Mouse (Mus musculus): ENCODE data around the gene Cox7c. TPM values are rescaled to one million over a fixed set of nuclear protein-coding genes. Genes with fewer than 3 reads are reported as not detected.
A peak's percentile ranks its signal among the peaks of the same experiment; 100 is the strongest.
"Not testable (repeated sequence)": the region's sequence is repeated elsewhere in the genome, so short reads cannot be mapped to it uniquely, and the experiment has no call there.

Cox7c gene
- 765 and 803 TPM in 2 replicates for polyA plus RNA-seq (2015; fragmentation: Nextera tagmentation; extraction: Ambion mirVana)

DNA sequence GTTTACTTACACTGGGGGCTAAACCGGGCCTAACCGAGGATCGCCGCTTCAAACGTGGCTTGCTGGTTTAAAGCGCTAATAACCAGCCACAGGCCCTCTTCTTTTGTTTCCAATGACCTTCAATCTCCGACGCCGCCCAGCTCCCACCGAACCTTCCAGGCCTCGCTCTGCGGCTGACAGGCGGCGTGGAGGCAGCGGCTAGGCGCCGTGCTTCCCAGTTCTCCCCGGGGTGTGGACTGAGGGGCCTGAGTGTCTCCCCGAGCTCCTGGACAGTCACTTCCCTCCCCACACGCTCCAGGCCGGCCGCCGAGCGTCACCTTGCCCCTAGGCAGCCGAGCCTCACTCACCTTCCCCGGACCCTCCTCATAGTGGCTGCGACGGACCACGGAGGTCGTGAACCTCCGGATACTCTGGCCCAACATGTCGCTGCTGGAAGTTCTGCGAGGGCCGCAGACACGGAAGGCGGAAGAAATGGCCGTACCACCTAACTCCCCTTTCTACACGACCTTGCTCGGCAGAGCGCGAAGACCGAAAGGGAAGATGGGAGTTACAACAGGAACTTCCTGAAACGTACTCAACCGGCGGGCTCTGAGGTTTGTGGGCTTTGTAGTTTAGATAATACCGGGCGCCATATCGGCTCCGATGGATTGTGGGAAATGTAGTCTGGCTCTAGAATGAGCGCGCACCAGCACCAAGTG, at the start of gene Cox7c:
TSS of gene Cox7c (minus strand) at position 651 of the 698 bp plus-strand sequence.
- Histone ChIP-seq H3K4me3 (replicated peaks) (peak within 1 kb of the TSS; percentile 63), H3K4me1 (no peaks in the 10 kb centered on the region), H3K27me3 (replicated peaks) (no peaks in the 10 kb centered on the region), H3K27ac (peak within 1 kb of the TSS; percentile 84), H3K4me2 (peak within 1 kb of the TSS; percentile 47), H3K9me3 (no peaks in the 10 kb centered on the region), H3K36me3 (peaks cover 3% of the 10 kb centered on the region; the same call in 1 of the 2 replicates), H3K9ac (peak within 1 kb of the TSS; percentile 78)
- ATAC-seq (ENCODE audit: insufficient read depth, low FRiP score, low read depth), result peak; percentile 98
- under 1% methylated on average over 51 of the region's 51 CpGs for WGBS

DNA sequence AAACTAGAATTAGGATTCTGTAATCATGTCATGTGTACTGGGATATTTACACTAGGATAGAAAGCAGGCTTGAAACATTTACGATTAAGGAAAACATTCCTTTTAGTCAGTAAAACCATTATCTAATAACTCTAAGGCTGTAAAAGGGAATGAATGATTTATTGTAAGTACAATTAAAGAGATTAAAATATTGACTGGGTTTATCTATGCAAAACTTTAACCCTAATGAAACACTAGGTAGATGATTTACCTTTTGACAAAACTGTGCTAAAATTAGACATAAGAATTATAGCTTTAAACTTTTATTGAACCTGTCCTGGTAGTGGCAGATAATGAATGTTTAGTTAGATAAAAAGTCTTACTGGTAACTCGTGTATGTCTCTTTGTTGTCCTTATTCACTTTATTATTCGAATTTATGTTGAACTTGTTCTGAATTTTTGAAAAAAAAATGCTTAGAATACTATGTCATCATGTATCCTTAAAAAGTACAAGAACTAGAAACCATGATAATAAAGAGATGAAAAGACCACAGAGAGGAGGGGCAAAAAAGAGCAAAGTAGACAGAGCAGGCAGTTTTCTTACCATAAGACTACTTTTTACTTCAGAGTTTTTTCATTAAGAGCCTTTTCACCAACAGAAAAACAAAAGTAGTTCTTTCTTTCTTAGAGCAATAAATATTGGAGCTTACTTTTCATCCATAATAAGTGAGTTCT, 21.5 kb upstream of the Cox7c start:
- WGBS, result 35% methylated on average over 3 of the region's 3 CpGs
- Histone ChIP-seq H3K4me1 (no peaks in the 10 kb centered on the region), H3K36me3 (no peaks in the 10 kb centered on the region), H3K4me2 (no peak overlapping the region), H3K27ac (no peak overlapping the region), H3K9ac (no peak overlapping the region), H3K4me3 (replicated peaks) (no peak overlapping the region), H3K9me3 (no peaks in the 10 kb centered on the region), H3K27me3 (replicated peaks) (no peaks in the 10 kb centered on the region)
- no peak for ATAC-seq (ENCODE audit: insufficient read depth, low FRiP score, low read depth)

DNA sequence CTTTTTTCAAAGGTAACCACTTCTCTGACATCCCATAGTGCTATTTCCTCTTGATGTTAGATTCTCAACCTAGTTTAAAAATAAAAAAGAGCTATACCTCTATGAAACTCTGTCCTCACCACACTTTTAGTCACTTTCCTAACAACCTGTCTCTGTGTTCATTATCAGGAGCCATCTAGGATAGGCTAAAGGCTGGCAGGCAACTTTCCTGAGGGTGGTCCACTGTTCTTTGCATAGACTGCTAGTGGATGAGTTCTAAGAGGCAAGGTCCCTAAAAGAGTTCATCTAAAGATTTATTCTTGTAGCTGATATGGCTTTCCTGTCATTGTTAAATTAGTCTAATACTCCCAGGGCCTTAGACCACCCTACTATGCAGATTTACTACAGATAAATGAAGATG, 20.8 kb upstream of the Cox7c start:
- H3K9ac ChIP-seq, result no peak overlapping the region
- H3K27ac ChIP-seq, result no peak overlapping the region
- H3K36me3 ChIP-seq, result no peaks in the 10 kb centered on the region
- no peak overlapping the region for H3K4me3 ChIP-seq (replicated peaks)
- ATAC-seq (ENCODE audit: insufficient read depth, low FRiP score, low read depth), result no peak
- no peaks in the 10 kb centered on the region for H3K4me1 ChIP-seq
- no peaks in the 10 kb centered on the region for H3K9me3 ChIP-seq
- no peak overlapping the region for H3K4me2 ChIP-seq
- no peaks in the 10 kb centered on the region for H3K27me3 ChIP-seq (replicated peaks)

DNA sequence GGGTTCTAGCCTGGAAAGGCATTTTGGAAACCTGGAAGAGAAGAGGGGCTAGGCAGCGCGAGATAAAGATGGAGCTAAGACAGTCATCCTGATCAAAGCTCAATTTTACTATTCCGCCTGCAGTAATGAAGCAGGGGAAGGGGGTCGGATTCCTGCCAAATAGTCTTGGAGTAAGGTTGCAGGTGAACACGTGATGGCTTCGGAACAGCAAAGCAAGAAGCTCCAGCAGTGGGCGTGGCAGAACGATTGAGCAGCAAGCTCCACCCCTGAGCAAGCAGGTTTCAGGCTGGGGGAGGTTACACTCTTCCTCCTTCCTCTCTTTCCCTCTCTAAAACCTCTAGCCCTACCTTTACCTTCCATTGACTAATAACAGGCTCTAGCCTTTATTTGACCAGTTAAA, 7.4 kb upstream of the Cox7c start:
- H3K4me2 ChIP-seq; H3K4me1 ChIP-seq; H3K4me3 ChIP-seq (replicated peaks); H3K27me3 ChIP-seq (replicated peaks); ATAC-seq (ENCODE audit: insufficient read depth, low FRiP score, low read depth); H3K9me3 ChIP-seq; H3K36me3 ChIP-seq; H3K27ac ChIP-seq; H3K9ac ChIP-seq: not testable (repeated sequence)
- WGBS, result 25% methylated on average over 8 of the region's 8 CpGs

DNA sequence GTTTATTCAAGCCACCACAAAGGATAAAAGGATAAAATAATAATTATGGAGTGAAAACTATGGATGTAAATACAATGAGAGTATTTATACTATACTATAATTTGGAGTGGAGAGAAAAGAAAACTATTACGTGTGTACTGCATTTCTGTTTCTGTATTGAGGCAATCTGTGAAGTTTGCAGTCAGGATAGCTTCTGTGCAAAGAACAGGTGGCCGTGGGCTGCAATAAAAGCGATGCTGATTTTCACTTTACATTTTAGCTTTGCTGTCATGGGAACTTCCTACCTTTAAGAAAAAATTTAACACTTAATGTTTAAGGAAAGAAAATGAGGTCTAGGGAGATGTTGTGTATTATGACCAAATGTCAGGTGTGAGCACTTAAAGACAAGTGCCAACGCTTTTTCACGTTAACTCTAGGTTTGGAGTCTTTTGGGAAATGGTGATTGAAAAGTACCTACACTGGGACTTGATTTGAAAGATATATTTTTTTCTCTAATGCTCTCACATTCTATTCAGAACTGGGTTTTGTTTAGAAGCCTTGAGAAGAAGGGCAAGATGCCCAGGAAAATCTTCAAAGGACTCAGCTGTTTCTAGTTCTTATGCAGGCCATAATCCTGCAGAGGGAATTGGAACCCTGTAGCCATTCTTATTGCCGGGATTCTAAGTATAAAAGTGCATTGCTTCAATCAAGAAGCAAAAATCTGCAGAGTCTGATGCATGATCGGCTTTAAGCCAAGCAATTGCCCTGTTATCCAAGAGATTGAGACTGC, 41.6 kb downstream of the Cox7c start:
- no peak for ATAC-seq (ENCODE audit: insufficient read depth, low FRiP score, low read depth)
- 78% methylated on average over 7 of the region's 7 CpGs for WGBS

More for the DNA sequence above, 41.6 kb downstream of the Cox7c start:
- no peak overlapping the region for H3K9ac ChIP-seq
- H3K4me2 ChIP-seq, result no peak overlapping the region
- no peak overlapping the region for H3K27ac ChIP-seq
- H3K4me3 ChIP-seq (replicated peaks), result no peak overlapping the region
- H3K4me1 ChIP-seq, result no peaks in the 10 kb centered on the region
- H3K27me3 ChIP-seq (replicated peaks), result no peaks in the 10 kb centered on the region
- no peaks in the 10 kb centered on the region for H3K9me3 ChIP-seq
- no peaks in the 10 kb centered on the region for H3K36me3 ChIP-seq

Data from stomach, embryonic 15.5 days (tissue).